Mouse (Mus musculus): ENCODE results near the gene Myo18a. TPM values are rescaled to one million over a fixed set of nuclear protein-coding genes. Genes with fewer than 3 reads are reported as not detected.

Myo18a gene
- polyA plus RNA-seq, 1 experiment from 2014 or later: 29.5 TPM

DNA sequence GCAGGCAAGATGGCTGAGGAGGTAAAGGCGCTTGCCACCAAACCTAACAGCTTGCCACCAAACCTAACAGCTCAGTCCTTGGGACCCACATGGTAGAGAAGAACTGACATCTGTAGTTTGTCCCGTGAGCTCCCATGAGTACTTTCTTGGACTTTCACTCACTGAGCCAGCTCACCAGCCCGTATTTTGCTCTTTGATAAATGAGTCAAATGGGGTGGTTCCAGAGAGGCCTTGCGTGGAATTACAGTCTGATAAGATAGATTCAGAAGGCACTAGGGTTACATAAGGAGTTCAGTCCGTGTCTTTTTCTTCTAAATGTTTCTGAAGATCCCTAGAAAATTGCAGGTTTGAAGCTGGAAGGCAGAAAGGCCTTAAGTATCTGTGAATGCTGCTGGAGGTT, 10.5 kb upstream of the Myo18a start:
- Histone ChIP-seq H3K4me3 (no peak overlapping the region), H3K9me3 (replicated peaks) (no peaks in the 10 kb centered on the region), H3K4me1 (no peaks in the 10 kb centered on the region), H3K27ac (no peak overlapping the region), H3K27me3 (ENCODE audit: low read depth, poor library complexity, severe bottlenecking) (no peaks in the 10 kb centered on the region), H3K36me3 (no peaks in the 10 kb centered on the region)
- 78% methylated on average over 5 of the region's 5 CpGs for WGBS
- no peak for DNase-seq (ENCODE audit: low spot score)

DNA sequence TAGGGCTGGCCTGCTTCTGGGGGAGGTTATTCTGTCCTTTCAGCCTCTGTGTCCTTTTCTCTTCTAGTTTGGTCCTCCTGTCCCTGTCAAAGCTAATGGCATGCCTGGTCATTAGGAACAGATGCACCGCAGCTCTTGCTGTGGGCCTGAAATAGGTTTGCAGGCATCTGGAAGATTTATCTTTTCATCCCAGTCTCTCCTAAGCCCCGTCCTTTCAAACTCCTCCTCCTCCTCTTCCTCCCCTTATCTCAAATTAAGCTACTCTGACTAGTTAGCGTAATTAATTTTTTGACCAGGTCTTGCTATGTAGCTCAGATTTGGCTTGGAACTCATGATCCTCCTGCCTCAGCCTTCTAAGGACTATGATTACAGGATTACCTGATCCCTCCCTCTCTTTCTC, 9.6 kb upstream of the Myo18a start:
- H3K27me3 ChIP-seq (ENCODE audit: low read depth, poor library complexity, severe bottlenecking): no peaks in the 10 kb centered on the region
- no peak overlapping the region for H3K4me3 ChIP-seq
- H3K27ac ChIP-seq: no peak overlapping the region
- no peaks in the 10 kb centered on the region for H3K36me3 ChIP-seq
- 63% methylated on average over 3 of the region's 3 CpGs for WGBS
- H3K9me3 ChIP-seq (replicated peaks): no peaks in the 10 kb centered on the region
- H3K4me1 ChIP-seq: 0 out of 2 replicates have a peak, but pooled peaks cover 4% of the 10 kb centered on the region
- DNase-seq (ENCODE audit: low spot score): no peak

DNA sequence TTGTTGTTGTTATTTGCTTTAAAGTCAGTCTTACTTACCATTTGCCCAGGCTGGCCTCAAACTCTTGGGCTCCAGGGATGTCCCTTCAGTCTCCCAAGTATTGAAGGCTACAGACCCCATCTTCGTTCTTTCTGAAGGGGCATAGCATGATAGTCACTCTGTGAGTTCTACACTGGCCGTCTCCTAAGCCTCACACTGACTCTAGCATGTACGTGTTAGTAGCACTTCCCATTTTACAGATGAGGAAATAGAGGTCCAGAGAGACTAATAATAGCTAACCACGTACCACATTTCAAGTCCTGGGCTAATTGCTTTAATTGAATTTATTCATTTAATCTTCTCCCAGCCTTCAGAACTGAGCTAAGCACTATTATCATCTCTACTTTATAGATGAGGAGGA, 3.0 kb upstream of the Myo18a start:
- peaks cover 27% of the 10 kb centered on the region for H3K4me1 ChIP-seq
- no peak for DNase-seq (ENCODE audit: low spot score)
- WGBS: 90% methylated on average over 4 of the region's 4 CpGs
- H3K4me3 ChIP-seq: no peak overlapping the region
- no peaks in the 10 kb centered on the region for H3K36me3 ChIP-seq
- H3K27me3 ChIP-seq (ENCODE audit: low read depth, poor library complexity, severe bottlenecking): peaks cover 9% of the 10 kb centered on the region
- no peaks in the 10 kb centered on the region for H3K9me3 ChIP-seq (replicated peaks)
- no peak overlapping the region for H3K27ac ChIP-seq

DNA sequence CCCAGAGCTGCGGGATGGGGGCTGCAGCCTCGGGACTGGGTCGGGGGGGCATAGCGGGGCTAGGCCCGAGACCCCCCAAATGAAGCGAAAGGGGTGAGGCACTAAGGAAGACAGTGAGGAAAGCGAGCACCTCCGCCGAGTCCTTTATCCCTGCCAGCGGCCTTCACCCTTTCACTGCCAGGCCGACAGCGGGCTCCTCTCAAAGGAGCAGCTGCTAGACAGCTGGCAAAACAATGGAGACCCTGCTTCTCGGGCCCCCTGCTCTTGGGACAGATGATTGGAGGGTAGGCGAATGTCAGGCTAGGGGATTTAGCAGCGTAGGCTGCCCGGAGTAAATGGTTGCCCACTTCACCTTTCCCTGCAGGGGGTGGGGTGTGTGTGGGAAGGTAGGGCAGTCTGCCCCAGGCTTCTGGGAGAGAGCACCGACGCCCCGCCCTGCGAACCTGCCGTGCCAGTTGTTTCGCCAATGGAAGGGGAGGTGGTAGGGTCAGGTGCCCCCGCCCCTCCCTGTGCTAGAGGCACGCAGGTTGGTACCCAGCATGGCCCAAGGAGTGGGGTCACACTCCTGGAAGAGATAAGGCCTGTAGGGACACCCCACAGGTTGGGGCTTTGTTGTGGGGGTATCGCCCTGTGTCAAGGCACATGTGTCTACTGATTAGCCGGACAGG, 761 bp downstream of the Myo18a start:
- H3K4me3 ChIP-seq: peak overlapping the region; percentile 91
- H3K27ac ChIP-seq: peak overlapping the region; percentile 95
- 6% methylated on average over 26 of the region's 26 CpGs for WGBS
- H3K4me1 ChIP-seq: peaks cover 46% of the 10 kb centered on the region
- no peaks in the 10 kb centered on the region for H3K9me3 ChIP-seq (replicated peaks)
- peaks cover 9% of the 10 kb centered on the region for H3K27me3 ChIP-seq (ENCODE audit: low read depth, poor library complexity, severe bottlenecking)
- peak; percentile 75 for DNase-seq (ENCODE audit: low spot score)
- no peaks in the 10 kb centered on the region for H3K36me3 ChIP-seq

DNA sequence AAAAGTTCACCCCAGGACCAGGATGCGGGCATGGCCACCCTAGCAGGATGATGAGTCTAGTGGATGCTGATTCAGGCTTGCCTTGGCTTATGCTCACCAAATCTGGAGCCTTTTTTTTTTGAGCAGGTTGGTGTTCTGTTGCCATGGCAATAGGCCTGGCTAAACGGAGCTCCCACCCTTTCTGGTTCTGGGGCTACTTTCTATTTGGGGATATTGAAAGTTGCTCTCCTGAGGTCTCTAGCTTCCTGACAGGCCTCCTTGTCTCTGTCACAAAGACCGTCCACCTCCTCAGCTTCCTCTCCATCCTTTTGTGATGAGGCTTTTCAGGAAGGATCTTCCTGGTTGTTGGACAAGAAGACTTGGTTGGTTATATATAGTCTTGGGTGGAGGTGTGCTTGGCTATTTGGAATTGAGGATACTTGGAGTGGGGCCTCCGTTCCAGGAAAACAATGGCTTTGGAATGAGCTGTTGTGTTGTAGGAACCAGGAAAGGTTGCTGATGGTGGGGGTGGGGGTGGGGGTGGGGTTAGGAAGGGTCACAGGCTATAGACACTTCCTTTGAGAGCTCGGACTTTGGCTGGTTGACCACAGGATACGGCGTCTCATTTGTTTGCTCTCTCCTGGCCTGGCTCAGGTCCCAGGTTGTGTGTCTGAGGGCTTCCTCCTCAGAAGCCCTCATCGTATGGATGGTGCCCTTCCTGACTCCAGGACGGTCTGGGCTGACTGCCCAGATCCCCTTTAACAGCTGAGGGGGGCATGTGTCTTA, 1.8 kb downstream of the Myo18a start:
- Histone ChIP-seq H3K36me3 (no peaks in the 10 kb centered on the region), H3K9me3 (replicated peaks) (no peaks in the 10 kb centered on the region), H3K4me1 (peaks cover 46% of the 10 kb centered on the region), H3K27me3 (ENCODE audit: low read depth, poor library complexity, severe bottlenecking) (peaks cover 9% of the 10 kb centered on the region), H3K4me3 (peak overlapping the region; percentile 91), H3K27ac (peak overlapping the region; percentile 85; the same call in 1 of the 2 replicates)
- DNase-seq (ENCODE audit: low spot score): no peak
- WGBS: 66% methylated on average over 9 of the region's 9 CpGs

DNA sequence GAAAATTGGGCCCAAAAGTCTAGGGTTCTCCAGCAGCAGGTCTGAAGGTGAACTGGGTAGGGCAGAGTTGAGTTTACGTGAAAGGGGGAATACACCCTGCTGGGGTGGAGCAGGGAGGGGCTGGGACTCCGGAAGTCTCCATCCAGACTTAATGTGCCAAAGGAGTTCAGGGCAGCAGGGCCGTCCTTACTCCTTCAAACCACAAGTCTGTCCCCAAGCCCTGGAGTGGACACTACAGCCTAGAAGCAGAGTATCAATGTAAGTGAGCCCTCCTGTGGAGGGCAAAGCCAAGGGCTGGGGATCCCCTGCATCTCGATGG, 2.4 kb downstream of the Myo18a start:
- peaks cover 46% of the 10 kb centered on the region for H3K4me1 ChIP-seq
- peak overlapping the region; percentile 12 for H3K4me3 ChIP-seq
- no peaks in the 10 kb centered on the region for H3K9me3 ChIP-seq (replicated peaks)
- H3K27ac ChIP-seq: peak overlapping the region; percentile 85; the same call in 1 of the 2 replicates
- no peaks in the 10 kb centered on the region for H3K36me3 ChIP-seq
- peaks cover 9% of the 10 kb centered on the region for H3K27me3 ChIP-seq (ENCODE audit: low read depth, poor library complexity, severe bottlenecking)
- DNase-seq (ENCODE audit: low spot score): no peak
- WGBS: 50% methylated on average over 4 of the region's 4 CpGs

DNA sequence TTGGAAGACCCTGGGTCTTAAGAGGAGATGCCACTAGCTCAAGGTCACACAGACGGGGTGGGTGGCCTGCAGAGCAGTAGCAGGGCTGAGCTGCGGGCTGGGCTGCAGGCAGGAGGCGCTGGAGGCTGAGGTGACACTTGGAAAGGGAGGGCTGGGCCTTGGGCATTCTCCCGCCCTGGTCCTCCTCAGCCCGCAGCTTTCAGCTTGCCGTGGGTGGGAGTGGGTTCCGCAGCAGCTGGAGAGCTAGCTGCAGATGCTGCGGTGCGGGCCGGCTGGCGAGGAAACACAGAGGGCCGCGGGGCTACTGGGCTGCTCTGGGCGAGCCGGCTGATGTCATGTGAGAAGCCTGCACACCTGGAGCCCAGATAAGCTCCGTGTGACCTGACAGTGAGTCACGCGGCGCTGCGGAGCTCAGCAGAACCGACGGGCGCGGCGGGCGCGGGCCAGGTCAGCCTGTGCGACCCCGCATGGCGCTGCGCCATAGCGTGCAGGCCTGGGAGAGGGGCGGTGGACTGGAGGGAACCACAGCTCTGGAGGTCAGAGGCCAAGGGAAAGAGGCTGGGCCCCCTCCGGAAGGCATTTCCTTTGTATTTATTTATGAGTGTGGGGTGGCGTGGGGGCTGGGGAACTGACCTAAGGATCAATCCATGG, 3.4 kb downstream of the Myo18a start:
- H3K27me3 ChIP-seq (ENCODE audit: low read depth, poor library complexity, severe bottlenecking): peaks cover 9% of the 10 kb centered on the region
- H3K4me1 ChIP-seq: peaks cover 46% of the 10 kb centered on the region
- H3K4me3 ChIP-seq: peak overlapping the region; percentile 50
- no peaks in the 10 kb centered on the region for H3K36me3 ChIP-seq
- no peaks in the 10 kb centered on the region for H3K9me3 ChIP-seq (replicated peaks)
- peak overlapping the region; percentile 85 for H3K27ac ChIP-seq
- WGBS: under 1% methylated on average over 35 of the region's 35 CpGs
- peak; percentile 65 for DNase-seq (ENCODE audit: low spot score)

DNA sequence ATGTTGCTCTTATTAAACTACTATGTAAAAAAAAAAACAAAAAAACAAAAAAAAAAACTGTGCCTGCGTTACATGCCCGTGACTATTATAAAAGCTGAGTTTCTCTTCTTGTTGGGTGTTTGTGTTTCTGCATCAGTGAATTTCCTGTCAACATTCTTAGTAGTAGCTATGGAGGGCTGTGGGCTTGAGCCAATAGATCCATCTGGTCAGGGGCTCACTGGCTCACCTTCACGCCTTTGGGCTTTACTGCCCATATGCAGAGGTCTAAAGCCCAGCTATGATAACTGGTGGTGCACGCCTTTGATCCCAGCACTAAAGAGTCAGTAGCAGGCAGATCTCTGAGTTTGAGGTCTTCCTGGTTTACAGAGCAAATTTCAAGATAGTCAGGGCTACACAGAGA, 6.5 kb downstream of the Myo18a start:
- H3K36me3 ChIP-seq: peaks cover under 1% of the 10 kb centered on the region; the same call in 1 of the 2 replicates
- H3K4me1 ChIP-seq: peaks cover 38% of the 10 kb centered on the region
- H3K9me3 ChIP-seq (replicated peaks): no peaks in the 10 kb centered on the region
- no peak for DNase-seq (ENCODE audit: low spot score)
- 85% methylated on average over 4 of the region's 4 CpGs for WGBS
- no peak overlapping the region for H3K27ac ChIP-seq
- H3K4me3 ChIP-seq: no peak overlapping the region
- H3K27me3 ChIP-seq (ENCODE audit: low read depth, poor library complexity, severe bottlenecking): no peaks in the 10 kb centered on the region

DNA sequence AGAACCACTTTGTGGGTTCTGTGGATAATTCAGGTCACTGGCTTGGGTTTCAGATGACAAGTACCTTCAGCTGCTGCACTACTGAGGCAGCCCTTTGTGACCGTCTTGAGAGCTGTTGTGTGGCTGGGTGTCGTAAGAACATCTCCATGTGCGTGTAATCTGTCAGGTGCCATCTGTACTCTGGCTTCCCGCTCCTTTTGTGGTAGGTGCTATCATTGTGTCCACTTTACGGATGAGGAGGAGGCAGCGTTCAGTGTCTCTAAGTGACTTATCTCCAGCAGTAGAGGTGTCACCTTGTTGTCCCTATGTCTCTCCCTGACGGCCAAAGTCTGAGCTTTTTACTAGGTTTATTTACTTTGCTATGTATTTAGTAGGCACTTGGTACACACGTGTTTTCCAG, 7.3 kb downstream of the Myo18a start:
- H3K4me1 ChIP-seq: peaks cover 30% of the 10 kb centered on the region
- WGBS: 84% methylated on average over 8 of the region's 8 CpGs
- no peak for DNase-seq (ENCODE audit: low spot score)
- no peak overlapping the region for H3K27ac ChIP-seq
- H3K36me3 ChIP-seq: peaks cover 2% of the 10 kb centered on the region; the same call in 1 of the 2 replicates
- H3K27me3 ChIP-seq (ENCODE audit: low read depth, poor library complexity, severe bottlenecking): no peaks in the 10 kb centered on the region
- H3K4me3 ChIP-seq: no peak overlapping the region
- no peaks in the 10 kb centered on the region for H3K9me3 ChIP-seq (replicated peaks)

DNA sequence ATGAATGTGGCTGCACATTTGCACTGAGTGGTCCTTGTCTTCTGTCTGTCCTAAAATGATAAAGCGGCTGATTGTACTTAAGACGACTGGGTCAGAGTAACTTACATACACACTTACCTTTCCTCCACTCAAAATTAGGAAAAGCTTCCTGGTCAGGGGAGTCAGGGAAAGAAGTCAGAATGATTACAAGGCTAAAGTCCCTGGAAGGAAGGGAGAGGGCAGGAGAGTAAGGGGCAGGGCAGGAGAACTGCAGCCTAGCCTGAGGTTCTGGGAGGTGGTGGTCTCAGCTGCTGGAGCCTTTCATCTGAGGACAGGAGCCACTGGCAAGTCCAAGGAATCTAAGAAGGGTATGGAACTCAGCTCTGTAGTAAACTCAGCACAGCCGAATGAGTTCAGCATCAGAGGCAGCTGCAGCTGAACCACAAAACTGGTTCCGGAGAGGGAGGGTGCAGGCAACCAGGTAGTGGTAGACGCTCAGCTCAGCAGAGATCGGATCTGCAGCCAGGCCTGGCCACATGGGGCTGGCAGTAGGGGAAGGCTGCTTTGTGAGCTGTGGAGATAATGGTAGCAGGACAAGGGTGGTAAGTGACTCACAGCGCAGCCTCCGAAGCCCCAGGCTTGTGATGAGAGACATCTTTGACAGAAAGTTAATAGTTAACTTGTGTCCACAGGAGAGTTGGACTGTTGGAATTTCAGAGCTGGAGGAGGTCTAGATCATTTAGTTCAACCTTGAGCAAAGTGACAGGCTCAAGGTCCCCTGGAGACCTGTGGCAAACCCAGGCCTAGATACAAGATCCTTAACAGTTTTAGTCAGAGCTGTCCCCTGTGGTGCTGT, 9.1 kb downstream of the Myo18a start:
- H3K27ac ChIP-seq: 0 out of 2 replicates have a peak overlapping the region, but pooled peaks have one; percentile 19
- no peaks in the 10 kb centered on the region for H3K27me3 ChIP-seq (ENCODE audit: low read depth, poor library complexity, severe bottlenecking)
- no peaks in the 10 kb centered on the region for H3K9me3 ChIP-seq (replicated peaks)
- peaks cover 17% of the 10 kb centered on the region for H3K4me1 ChIP-seq
- 77% methylated on average over 8 of the region's 8 CpGs for WGBS
- H3K36me3 ChIP-seq: peaks cover 4% of the 10 kb centered on the region
- no peak for DNase-seq (ENCODE audit: low spot score)
- H3K4me3 ChIP-seq: no peak overlapping the region

DNA sequence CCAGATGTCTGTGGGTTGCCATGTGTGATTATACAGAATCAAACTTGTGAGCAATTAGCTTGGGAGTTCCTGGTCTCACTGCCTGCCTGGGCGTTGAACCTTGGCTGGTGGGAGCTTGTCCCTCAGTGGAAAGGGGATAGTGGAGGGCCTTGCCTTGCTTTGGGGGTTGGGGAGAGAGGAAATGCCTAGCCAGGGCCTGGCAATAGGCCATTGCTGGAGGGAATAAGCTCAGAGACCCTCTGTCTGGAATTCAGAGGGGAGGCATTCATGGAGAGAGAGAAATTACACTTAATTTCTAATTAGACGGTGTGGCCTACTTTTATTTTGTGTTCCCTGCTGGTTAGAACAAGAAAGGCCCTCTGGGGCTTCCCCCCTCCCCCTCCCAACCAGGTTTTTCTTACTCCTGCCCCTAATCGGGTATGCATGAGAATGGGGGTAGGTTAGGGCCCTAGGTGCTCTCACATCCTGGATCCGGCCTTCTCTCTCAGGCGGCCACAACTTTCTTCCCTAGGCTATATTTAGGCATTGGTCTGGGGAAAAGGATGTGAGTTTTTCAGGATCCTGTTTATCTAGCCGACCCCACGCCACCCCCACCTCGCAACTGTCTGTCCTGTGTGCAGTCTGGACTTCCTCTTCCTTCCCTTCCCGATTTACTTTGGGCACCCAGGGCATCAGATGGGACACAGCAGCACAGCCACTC, 12.8 kb downstream of the Myo18a start:
- Histone ChIP-seq H3K36me3 (peaks cover 34% of the 10 kb centered on the region), H3K27ac (peak overlapping the region; percentile 37; the same call in 1 of the 2 replicates), H3K9me3 (replicated peaks) (no peaks in the 10 kb centered on the region), H3K4me1 (peaks cover 16% of the 10 kb centered on the region), H3K27me3 (ENCODE audit: low read depth, poor library complexity, severe bottlenecking) (no peaks in the 10 kb centered on the region), H3K4me3 (no peak overlapping the region)
- 59% methylated on average over 9 of the region's 9 CpGs for whole genome bisulfite sequencing
- DNase-seq (ENCODE audit: low spot score): no peak

DNA sequence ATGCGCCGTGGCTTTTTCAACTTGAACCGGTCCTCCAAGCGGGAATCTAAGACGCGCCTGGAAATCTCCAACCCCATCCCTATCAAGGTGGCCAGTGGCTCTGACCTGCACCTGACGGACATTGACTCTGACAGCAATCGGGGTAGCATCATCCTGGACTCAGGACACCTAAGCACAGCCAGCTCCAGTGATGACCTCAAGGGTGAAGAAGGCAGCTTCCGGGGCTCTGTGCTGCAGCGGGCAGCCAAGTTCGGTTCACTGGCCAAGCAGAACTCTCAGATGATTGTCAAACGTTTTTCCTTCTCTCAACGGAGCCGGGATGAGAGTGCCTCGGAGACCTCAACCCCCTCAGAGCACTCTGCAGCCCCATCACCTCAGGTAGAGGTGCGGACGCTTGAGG, 14.4 kb downstream of the Myo18a start:
- DNase-seq (ENCODE audit: low spot score): no peak
- Histone ChIP-seq H3K4me1 (peaks cover 10% of the 10 kb centered on the region; the same call in 1 of the 2 replicates), H3K4me3 (no peak overlapping the region), H3K9me3 (replicated peaks) (no peaks in the 10 kb centered on the region), H3K27ac (no peak overlapping the region), H3K36me3 (peaks cover 39% of the 10 kb centered on the region), H3K27me3 (ENCODE audit: low read depth, poor library complexity, severe bottlenecking) (no peaks in the 10 kb centered on the region)
- 94% methylated on average over 17 of the region's 17 CpGs for WGBS

Data from limb, embryonic 10.5 days (tissue).